Mouse (Mus musculus): ENCODE results near the gene Eif4e.

GRCm38 (mm10) chr3:138517881-138518280 lies 8.1 kb upstream of the Eif4e start:
- TF ChIP-seq CTCF (IDR thresholded peaks at IDR 0.05 in 2 of 3, conservative IDR thresholded peaks at IDR 0.05 in 1 of 3; ENCODE audit: control insufficient read depth in 1 of 3, insufficient read depth in 1 of 3, low read depth in 2 of 3, low read length in 3 of 3, poor library complexity in 1 of 3, severe bottlenecking in 1 of 3) (peak; percentile 82 to 85 (median 83)), POLR2A (IDR thresholded peaks at IDR 0.05; ENCODE audit: control insufficient read depth in 1 of 2, insufficient read depth in 1 of 2, low read depth in 1 of 2, low read length in 2 of 2, poor library complexity in 1 of 2) (no peak), ZC3H11A (IDR thresholded peaks at IDR 0.05; ENCODE audit: low read depth, low read length) (peak; percentile 83), NRF1 (IDR thresholded peaks at IDR 0.05; ENCODE audit: insufficient read depth, low read depth, low read length, poor library complexity, severe bottlenecking) (no peak), EP300 (IDR thresholded peaks at IDR 0.05; ENCODE audit: low read depth in 1 of 2, low read length in 2 of 2) (no peak), ZNF384 (IDR thresholded peaks at IDR 0.05; ENCODE audit: low read depth, low read length) (peak; percentile 30; the same call in 1 of the 2 replicates), KAT2A (conservative IDR thresholded peaks at IDR 0.05; ENCODE audit: low read depth, low read length) (no peak), UBTF (IDR thresholded peaks at IDR 0.05; ENCODE audit: borderline replicate concordance, insufficient read depth, low read depth, low read length) (no peak), SIN3A (IDR thresholded peaks at IDR 0.05; ENCODE audit: low read length) (no peak), NELFE (IDR thresholded peaks at IDR 0.05; ENCODE audit: low read depth, low read length) (no peak), USF1 (IDR thresholded peaks at IDR 0.05; ENCODE audit: low read depth, low read length) (no peak), MYC (IDR thresholded peaks at IDR 0.05; ENCODE audit: low read depth, low read length) (peak; percentile 73; the same call in 1 of the 2 replicates), MXI1 (IDR thresholded peaks at IDR 0.05; ENCODE audit: low read depth, low read length) (no peak)
